Mouse (Mus musculus): ENCODE measurements around the gene Plxnd1. TPM values are rescaled to one million over a fixed set of nuclear protein-coding genes. Genes with fewer than 3 reads are reported as not detected.

The Plxnd1 gene
- polyA plus RNA-seq, 1 experiment, result 28.4 TPM

GRCm38 (mm10) chr6:115972083-115972764, 22.6 kb downstream of the Plxnd1 start:
- Histone ChIP-seq H3K4me3 (ENCODE audit: insufficient read depth, low read length) (no peak overlapping the region), H3K27ac (ENCODE audit: insufficient read depth, low read length) (no peak overlapping the region), H3K4me1 (ENCODE audit: control insufficient read depth, insufficient read depth, low read length) (no peaks in the 10 kb centered on the region)
- no peak for TF ChIP-seq POLR2A (IDR thresholded peaks at IDR 0.05; ENCODE audit: low read depth, low read length)
- TF ChIP-seq CTCF (IDR thresholded peaks at IDR 0.05; ENCODE audit: borderline replicate concordance, insufficient read depth, low read length), result no peak

GRCm38 (mm10) chr6:115971273-115972060, 23.3 kb downstream of the Plxnd1 start:
- no peak overlapping the region for H3K27ac ChIP-seq (ENCODE audit: insufficient read depth, low read length)
- no peak overlapping the region for H3K4me3 ChIP-seq (ENCODE audit: insufficient read depth, low read length)
- no peak for TF ChIP-seq POLR2A (IDR thresholded peaks at IDR 0.05; ENCODE audit: low read depth, low read length)
- TF ChIP-seq CTCF (IDR thresholded peaks at IDR 0.05; ENCODE audit: borderline replicate concordance, insufficient read depth, low read length), result no peak
- H3K4me1 ChIP-seq (ENCODE audit: control insufficient read depth, insufficient read depth, low read length), result no peaks in the 10 kb centered on the region

GRCm38 (mm10) chr6:115969952-115970351, 24.9 kb downstream of the Plxnd1 start:
- Histone ChIP-seq H3K4me3 (ENCODE audit: insufficient read depth, low read length) (no peak overlapping the region), H3K4me1 (ENCODE audit: control insufficient read depth, insufficient read depth, low read length) (no peaks in the 10 kb centered on the region), H3K27ac (ENCODE audit: insufficient read depth, low read length) (no peak overlapping the region)
- TF ChIP-seq POLR2A (IDR thresholded peaks at IDR 0.05; ENCODE audit: low read depth, low read length), result no peak
- no peak for TF ChIP-seq CTCF (IDR thresholded peaks at IDR 0.05; ENCODE audit: borderline replicate concordance, insufficient read depth, low read length)

- no peaks in the 10 kb centered on the region for H3K4me1 ChIP-seq (ENCODE audit: control insufficient read depth, insufficient read depth, low read length)
- TF ChIP-seq CTCF (IDR thresholded peaks at IDR 0.05; ENCODE audit: borderline replicate concordance, insufficient read depth, low read length) (no peak), POLR2A (IDR thresholded peaks at IDR 0.05; ENCODE audit: low read depth, low read length) (no peak)
- no peak overlapping the region for H3K4me3 ChIP-seq (ENCODE audit: insufficient read depth, low read length)
- no peak overlapping the region for H3K27ac ChIP-seq (ENCODE audit: insufficient read depth, low read length)
Measured at GRCm38 (mm10) chr6:115969103-115969502, 25.7 kb downstream of the Plxnd1 start.

- H3K4me1 ChIP-seq (ENCODE audit: control insufficient read depth, insufficient read depth, low read length), result no peaks in the 10 kb centered on the region
- no peak overlapping the region for H3K4me3 ChIP-seq (ENCODE audit: insufficient read depth, low read length)
- TF ChIP-seq CTCF (IDR thresholded peaks at IDR 0.05; ENCODE audit: borderline replicate concordance, insufficient read depth, low read length) (no peak), POLR2A (IDR thresholded peaks at IDR 0.05; ENCODE audit: low read depth, low read length) (no peak)
- no peak overlapping the region for H3K27ac ChIP-seq (ENCODE audit: insufficient read depth, low read length)
Measured at GRCm38 (mm10) chr6:115968700-115969099, 26.1 kb downstream of the Plxnd1 start.

GRCm38 (mm10) chr6:115968086-115968485, 26.7 kb downstream of the Plxnd1 start:
- no peak overlapping the region for H3K27ac ChIP-seq (ENCODE audit: insufficient read depth, low read length)
- TF ChIP-seq CTCF (IDR thresholded peaks at IDR 0.05; ENCODE audit: borderline replicate concordance, insufficient read depth, low read length) (no peak), POLR2A (IDR thresholded peaks at IDR 0.05; ENCODE audit: low read depth, low read length) (no peak)
- H3K4me3 ChIP-seq (ENCODE audit: insufficient read depth, low read length), result no peak overlapping the region
- no peaks in the 10 kb centered on the region for H3K4me1 ChIP-seq (ENCODE audit: control insufficient read depth, insufficient read depth, low read length)

GRCm38 (mm10) chr6:115967291-115967880, 27.4 kb downstream of the Plxnd1 start:
- Histone ChIP-seq H3K4me1 (ENCODE audit: control insufficient read depth, insufficient read depth, low read length) (no peaks in the 10 kb centered on the region), H3K27ac (ENCODE audit: insufficient read depth, low read length) (no peak overlapping the region), H3K4me3 (ENCODE audit: insufficient read depth, low read length) (no peak overlapping the region)
- TF ChIP-seq CTCF (IDR thresholded peaks at IDR 0.05; ENCODE audit: borderline replicate concordance, insufficient read depth, low read length) (no peak), POLR2A (IDR thresholded peaks at IDR 0.05; ENCODE audit: low read depth, low read length) (no peak)

- Histone ChIP-seq H3K4me1 (ENCODE audit: control insufficient read depth, insufficient read depth, low read length) (0 out of 2 replicates have a peak, but pooled peaks cover 3% of the 10 kb centered on the region), H3K27ac (ENCODE audit: insufficient read depth, low read length) (no peak overlapping the region), H3K4me3 (ENCODE audit: insufficient read depth, low read length) (no peak overlapping the region)
- TF ChIP-seq POLR2A (IDR thresholded peaks at IDR 0.05; ENCODE audit: low read depth, low read length), result no peak
- no peak for TF ChIP-seq CTCF (IDR thresholded peaks at IDR 0.05; ENCODE audit: borderline replicate concordance, insufficient read depth, low read length)
Measured at GRCm38 (mm10) chr6:115966227-115966966, 28.4 kb downstream of the Plxnd1 start.

GRCm38 (mm10) chr6:115963656-115964055, 31.1 kb downstream of the Plxnd1 start:
- TF ChIP-seq CTCF (IDR thresholded peaks at IDR 0.05; ENCODE audit: borderline replicate concordance, insufficient read depth, low read length) (no peak), POLR2A (IDR thresholded peaks at IDR 0.05; ENCODE audit: low read depth, low read length) (no peak)
- H3K4me1 ChIP-seq (ENCODE audit: control insufficient read depth, insufficient read depth, low read length), result 0 out of 2 replicates have a peak, but pooled peaks cover 3% of the 10 kb centered on the region
- H3K27ac ChIP-seq (ENCODE audit: insufficient read depth, low read length), result no peak overlapping the region
- no peak overlapping the region for H3K4me3 ChIP-seq (ENCODE audit: insufficient read depth, low read length)
